Mouse (Mus musculus): ENCODE results near the gene Rffl. TPM values are rescaled to one million over a fixed set of nuclear protein-coding genes. Genes with fewer than 3 reads are reported as not detected.

The Rffl gene
- polyA plus RNA-seq, 1 experiment from 2014 or later: 12.0 TPM

DNA sequence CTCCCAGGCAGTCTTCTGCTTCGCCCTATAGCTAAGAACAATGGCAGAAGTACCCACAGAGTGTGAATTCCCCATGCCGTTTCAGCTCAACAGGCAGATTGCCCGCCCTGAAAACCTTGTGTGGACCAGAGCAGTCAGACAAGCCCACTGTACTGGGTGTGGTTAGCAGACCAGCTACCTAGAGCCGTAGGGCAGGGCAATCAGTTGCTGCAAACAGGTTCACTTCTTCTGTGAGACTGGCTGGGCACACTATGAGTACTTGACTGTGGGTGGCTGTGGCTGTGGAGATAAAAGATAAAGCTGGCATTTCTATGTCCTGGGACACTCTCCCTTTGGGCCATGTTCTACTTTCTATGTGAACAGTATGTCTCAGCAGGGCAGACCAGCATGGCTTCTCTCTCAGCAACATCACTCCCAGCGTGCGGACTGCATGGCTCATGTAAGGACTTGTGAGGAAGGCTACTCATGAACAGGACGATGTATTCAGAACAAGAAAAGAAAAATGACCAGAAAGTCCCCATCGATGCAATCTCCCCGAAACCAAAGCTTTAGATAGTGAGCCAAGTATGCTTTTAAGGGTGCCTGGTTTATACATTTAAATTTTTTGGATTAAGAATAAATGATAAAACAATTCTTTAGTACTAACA, 15.6 kb downstream of the Rffl start:
- Histone ChIP-seq H3K27me3 (no peaks in the 10 kb centered on the region), H3K4me3 (no peak overlapping the region), H3K4me2 (no peak overlapping the region), H3K9ac (no peak overlapping the region), H3K36me3 (no peaks in the 10 kb centered on the region), H3K27ac (no peak overlapping the region), H3K9me3 (no peaks in the 10 kb centered on the region), H3K4me1 (no peaks in the 10 kb centered on the region)
- no peak for ATAC-seq (ENCODE audit: borderline replicate concordance, extremely low read depth, low FRiP score, low TSS enrichment)
- 64% methylated on average over 9 of the region's 9 CpGs for WGBS

DNA sequence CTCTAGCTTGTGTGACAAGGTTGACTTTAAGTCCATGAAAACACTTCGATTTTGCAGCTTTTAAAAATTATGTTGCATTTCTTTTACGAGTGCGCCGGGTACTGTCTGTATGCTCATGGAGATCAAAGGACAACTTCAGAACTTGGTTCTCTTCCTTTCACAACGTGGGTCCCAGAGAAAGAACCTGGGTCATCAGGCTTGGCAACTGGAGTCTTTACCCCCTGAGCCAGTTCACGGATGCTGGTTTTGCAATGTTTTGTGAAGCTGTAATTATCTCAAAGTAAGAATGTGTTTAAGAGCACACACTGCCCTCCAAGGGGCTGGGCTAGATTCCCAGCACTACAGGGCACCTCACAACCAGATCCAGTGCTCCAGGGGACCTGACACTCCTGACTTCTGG, 16.9 kb downstream of the Rffl start:
- ATAC-seq (ENCODE audit: borderline replicate concordance, extremely low read depth, low FRiP score, low TSS enrichment): no peak
- Histone ChIP-seq H3K36me3 (no peaks in the 10 kb centered on the region), H3K27me3 (no peaks in the 10 kb centered on the region), H3K4me3 (no peak overlapping the region), H3K9me3 (no peaks in the 10 kb centered on the region), H3K27ac (no peak overlapping the region), H3K4me2 (no peak overlapping the region), H3K4me1 (no peaks in the 10 kb centered on the region), H3K9ac (no peak overlapping the region)
- WGBS: 85% methylated on average over 6 of the region's 6 CpGs

DNA sequence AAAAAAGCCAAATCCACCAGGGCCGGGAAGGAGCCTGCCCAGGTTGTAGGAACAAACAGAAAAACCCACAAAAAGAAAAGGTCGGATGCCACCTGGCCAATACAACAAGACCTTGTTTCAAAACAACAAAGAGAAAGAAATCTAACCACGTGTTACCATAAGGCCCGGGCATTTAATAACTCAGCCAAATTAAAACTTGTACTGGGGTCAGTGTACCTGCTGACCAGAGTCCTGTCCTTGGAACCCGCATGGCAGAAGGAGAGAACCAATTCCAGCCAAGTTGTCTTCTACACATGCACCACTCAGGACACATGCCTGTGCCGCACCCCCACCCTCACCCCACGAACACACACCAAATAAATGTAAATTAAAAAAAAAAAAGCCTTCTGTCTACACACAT, 18.1 kb downstream of the Rffl start:
- Histone ChIP-seq H3K9ac (no peak overlapping the region), H3K9me3 (no peaks in the 10 kb centered on the region), H3K4me1 (no peaks in the 10 kb centered on the region), H3K27ac (no peak overlapping the region), H3K36me3 (no peaks in the 10 kb centered on the region), H3K4me3 (no peak overlapping the region), H3K4me2 (no peak overlapping the region), H3K27me3 (no peaks in the 10 kb centered on the region)
- WGBS: 84% methylated on average over 7 of the region's 7 CpGs
- ATAC-seq (ENCODE audit: borderline replicate concordance, extremely low read depth, low FRiP score, low TSS enrichment): no peak

DNA sequence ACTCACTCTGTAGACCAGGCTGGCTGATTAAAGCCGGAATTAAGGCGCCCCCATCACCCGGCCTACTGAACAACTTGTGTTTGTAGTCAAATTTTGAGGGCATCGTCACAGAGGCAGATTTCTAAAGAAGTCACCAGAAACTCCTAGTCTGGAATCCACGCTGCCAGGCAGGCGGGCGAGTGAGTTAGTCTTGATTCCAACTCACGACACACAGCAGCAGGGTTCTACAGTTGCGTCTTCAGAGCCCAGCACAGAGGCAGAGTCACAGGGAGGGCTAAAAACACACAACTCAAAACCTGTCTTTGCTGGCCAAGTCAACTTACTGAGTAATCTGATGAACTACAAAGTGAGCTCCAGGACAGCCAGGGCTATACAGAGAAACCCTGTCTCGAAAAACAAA, 18.5 kb downstream of the Rffl start:
- no peak overlapping the region for H3K4me3 ChIP-seq
- no peak overlapping the region for H3K9ac ChIP-seq
- ATAC-seq (ENCODE audit: borderline replicate concordance, extremely low read depth, low FRiP score, low TSS enrichment): no peak
- H3K36me3 ChIP-seq: no peaks in the 10 kb centered on the region
- no peak overlapping the region for H3K4me2 ChIP-seq
- no peaks in the 10 kb centered on the region for H3K4me1 ChIP-seq
- no peak overlapping the region for H3K27ac ChIP-seq
- 79% methylated on average over 10 of the region's 10 CpGs for WGBS
- no peaks in the 10 kb centered on the region for H3K9me3 ChIP-seq
- no peaks in the 10 kb centered on the region for H3K27me3 ChIP-seq

DNA sequence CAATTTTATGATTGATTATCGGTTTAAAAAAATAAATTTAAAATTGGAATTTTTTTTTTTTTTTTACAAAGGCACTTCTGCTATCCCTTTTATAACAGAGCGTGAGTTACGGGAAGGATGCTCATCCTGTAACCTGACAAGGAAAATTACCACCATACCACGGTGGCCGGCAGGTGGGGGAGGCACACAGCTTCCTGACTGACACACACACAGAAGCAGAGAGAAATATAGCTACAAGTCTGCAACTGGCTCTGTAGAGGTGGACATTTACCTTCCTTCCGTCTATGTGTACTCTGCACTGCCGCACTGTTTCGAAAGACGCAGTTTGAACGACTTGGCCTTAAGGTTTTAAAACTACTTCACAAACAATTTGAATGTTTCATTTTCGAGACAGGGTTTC, 18.9 kb downstream of the Rffl start:
- H3K9me3 ChIP-seq: no peaks in the 10 kb centered on the region
- no peaks in the 10 kb centered on the region for H3K27me3 ChIP-seq
- no peak overlapping the region for H3K4me2 ChIP-seq
- no peaks in the 10 kb centered on the region for H3K4me1 ChIP-seq
- no peak for ATAC-seq (ENCODE audit: borderline replicate concordance, extremely low read depth, low FRiP score, low TSS enrichment)
- H3K36me3 ChIP-seq: no peaks in the 10 kb centered on the region
- no peak overlapping the region for H3K27ac ChIP-seq
- no peak overlapping the region for H3K9ac ChIP-seq
- no peak overlapping the region for H3K4me3 ChIP-seq
- WGBS: 76% methylated on average over 11 of the region's 11 CpGs

DNA sequence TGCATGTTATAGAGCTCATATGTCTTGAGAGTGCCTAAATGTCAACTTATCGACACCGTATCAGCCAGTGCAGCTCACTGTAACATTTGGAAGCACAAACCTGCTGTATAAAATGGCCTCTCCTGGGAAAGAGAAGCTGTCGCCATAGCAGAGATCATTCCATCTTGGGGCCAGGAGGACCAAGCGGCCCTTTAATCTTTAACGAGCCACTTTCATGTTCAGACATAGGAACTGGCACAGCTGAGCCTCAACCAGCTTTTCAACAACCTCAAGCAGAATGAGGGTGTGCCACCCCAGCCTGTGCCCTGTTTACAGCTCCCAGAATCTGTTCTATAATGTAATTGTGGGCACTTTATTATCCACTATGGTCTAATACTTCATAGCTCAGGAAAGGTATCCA, 20.8 kb downstream of the Rffl start:
- 68% methylated on average over 5 of the region's 5 CpGs for WGBS
- no peak overlapping the region for H3K4me2 ChIP-seq
- ATAC-seq (ENCODE audit: borderline replicate concordance, extremely low read depth, low FRiP score, low TSS enrichment): no peak
- H3K9me3 ChIP-seq: no peaks in the 10 kb centered on the region
- H3K4me1 ChIP-seq: no peaks in the 10 kb centered on the region
- no peak overlapping the region for H3K27ac ChIP-seq
- no peak overlapping the region for H3K9ac ChIP-seq
- H3K36me3 ChIP-seq: no peaks in the 10 kb centered on the region
- no peaks in the 10 kb centered on the region for H3K27me3 ChIP-seq
- no peak overlapping the region for H3K4me3 ChIP-seq

DNA sequence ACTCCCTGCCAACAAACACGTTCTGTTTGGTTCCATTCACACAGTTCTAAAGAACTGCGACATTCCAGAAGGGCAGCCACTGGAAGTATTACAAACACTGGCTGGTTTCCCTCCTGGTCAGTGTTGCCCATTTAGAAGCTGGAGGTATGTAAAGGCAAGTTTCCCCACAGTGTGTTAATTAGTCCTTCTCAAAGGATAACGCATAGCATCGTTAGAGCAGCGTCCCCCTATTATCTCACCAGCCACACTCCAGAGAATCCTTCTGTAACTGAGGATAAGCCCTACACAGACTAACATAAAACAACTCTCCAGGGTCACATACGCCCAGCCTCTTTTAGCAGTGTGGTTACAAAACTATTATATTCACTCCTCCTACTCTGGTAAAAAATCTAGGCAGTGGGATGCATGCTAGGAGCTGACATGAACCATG, 23.4 kb downstream of the Rffl start:
- Histone ChIP-seq H3K9me3 (no peaks in the 10 kb centered on the region), H3K4me2 (no peak overlapping the region), H3K27me3 (no peaks in the 10 kb centered on the region), H3K36me3 (no peaks in the 10 kb centered on the region), H3K27ac (no peak overlapping the region), H3K9ac (no peak overlapping the region), H3K4me3 (no peak overlapping the region), H3K4me1 (no peaks in the 10 kb centered on the region)
- WGBS: 48% methylated on average over 6 of the region's 6 CpGs
- ATAC-seq (ENCODE audit: borderline replicate concordance, extremely low read depth, low FRiP score, low TSS enrichment): no peak

DNA sequence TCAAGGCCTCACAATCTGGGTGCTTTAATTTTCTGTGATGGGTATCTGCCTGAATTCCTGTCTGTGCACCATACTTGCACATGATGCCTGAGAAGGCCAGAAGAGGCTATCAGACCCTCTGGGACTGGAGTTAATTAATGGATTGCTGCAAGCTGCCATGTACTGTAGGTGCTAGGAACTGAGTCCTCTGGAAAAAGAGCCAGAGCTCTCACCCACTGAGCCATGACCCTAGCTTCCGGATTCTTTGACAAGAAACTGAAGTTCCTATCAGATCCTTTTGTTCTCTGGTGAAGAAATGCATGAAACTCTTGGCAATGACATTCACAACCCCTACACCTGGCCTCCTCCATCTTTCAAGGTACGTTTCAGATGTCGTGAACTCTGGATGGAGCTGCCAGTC, 24.1 kb downstream of the Rffl start:
- no peak overlapping the region for H3K4me2 ChIP-seq
- H3K27me3 ChIP-seq: no peaks in the 10 kb centered on the region
- H3K4me3 ChIP-seq: no peak overlapping the region
- no peaks in the 10 kb centered on the region for H3K4me1 ChIP-seq
- 74% methylated on average over 3 of the region's 3 CpGs for WGBS
- no peaks in the 10 kb centered on the region for H3K9me3 ChIP-seq
- H3K27ac ChIP-seq: no peak overlapping the region
- no peak overlapping the region for H3K9ac ChIP-seq
- no peaks in the 10 kb centered on the region for H3K36me3 ChIP-seq
- no peak for ATAC-seq (ENCODE audit: borderline replicate concordance, extremely low read depth, low FRiP score, low TSS enrichment)

DNA sequence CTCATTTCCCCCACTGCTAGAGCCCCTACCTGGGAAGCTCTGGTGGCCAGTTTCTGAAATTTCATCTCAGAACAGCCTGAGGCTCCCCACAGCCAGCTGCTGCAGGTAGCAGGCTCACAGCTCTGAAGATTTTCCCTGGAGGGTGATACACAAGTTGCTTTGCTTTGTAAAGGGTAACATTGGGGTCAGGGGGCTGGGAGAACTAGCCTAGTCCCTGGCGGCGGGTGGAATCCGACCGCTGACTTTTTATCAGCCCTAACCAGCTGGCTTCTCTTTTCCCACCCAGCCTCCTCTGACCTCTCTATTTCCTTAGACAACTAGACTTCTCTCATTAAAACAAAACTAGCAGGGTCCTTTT, 25.0 kb downstream of the Rffl start:
- Histone ChIP-seq H3K4me1 (no peaks in the 10 kb centered on the region), H3K4me3 (no peak overlapping the region), H3K36me3 (no peaks in the 10 kb centered on the region), H3K27me3 (no peaks in the 10 kb centered on the region), H3K9me3 (no peaks in the 10 kb centered on the region), H3K4me2 (peak overlapping the region; percentile 26), H3K9ac (no peak overlapping the region), H3K27ac (no peak overlapping the region)
- ATAC-seq (ENCODE audit: borderline replicate concordance, extremely low read depth, low FRiP score, low TSS enrichment): no peak
- 14% methylated on average over 4 of the region's 4 CpGs for WGBS

DNA sequence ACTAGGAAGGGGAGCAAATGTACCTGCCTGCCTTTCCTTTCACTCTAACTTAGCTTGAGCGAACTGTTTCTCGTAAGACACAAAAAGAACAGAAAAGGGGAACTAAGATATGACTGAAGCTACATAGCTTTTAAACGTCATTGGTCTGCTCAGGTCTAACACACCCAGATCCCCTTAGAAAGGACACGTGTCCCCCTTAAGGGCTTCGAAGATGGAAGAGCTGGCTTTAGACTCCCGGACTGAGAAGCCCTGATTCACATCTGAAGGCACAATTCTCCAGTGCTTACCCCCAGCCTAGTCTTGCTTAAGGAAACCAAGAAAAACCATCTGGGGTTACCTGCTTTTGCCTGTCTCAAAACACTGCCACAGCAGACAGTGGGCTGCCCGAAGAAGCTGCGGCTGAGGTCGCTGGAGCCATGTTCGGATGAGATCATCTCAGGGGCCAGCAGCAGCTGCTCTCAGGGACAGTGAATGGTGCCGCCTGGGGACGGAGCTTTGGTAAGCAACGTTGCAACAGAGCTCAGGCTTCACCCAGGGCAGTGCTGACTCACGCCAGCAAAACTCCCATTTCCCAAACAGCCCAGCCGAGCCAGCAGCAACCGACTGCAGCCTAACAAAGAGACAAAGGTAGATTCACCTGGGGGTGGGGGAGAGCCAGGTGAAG, 25.5 kb downstream of the Rffl start:
- H3K4me3 ChIP-seq: no peak overlapping the region
- no peaks in the 10 kb centered on the region for H3K36me3 ChIP-seq
- 25% methylated on average over 16 of the region's 16 CpGs for WGBS
- peak; percentile 66; the same call in 1 of the 2 replicates for ATAC-seq (ENCODE audit: borderline replicate concordance, extremely low read depth, low FRiP score, low TSS enrichment)
- H3K4me1 ChIP-seq: no peaks in the 10 kb centered on the region
- H3K9me3 ChIP-seq: no peaks in the 10 kb centered on the region
- peak overlapping the region; percentile 26 for H3K4me2 ChIP-seq
- H3K27ac ChIP-seq: no peak overlapping the region
- H3K9ac ChIP-seq: no peak overlapping the region
- H3K27me3 ChIP-seq: no peaks in the 10 kb centered on the region

DNA sequence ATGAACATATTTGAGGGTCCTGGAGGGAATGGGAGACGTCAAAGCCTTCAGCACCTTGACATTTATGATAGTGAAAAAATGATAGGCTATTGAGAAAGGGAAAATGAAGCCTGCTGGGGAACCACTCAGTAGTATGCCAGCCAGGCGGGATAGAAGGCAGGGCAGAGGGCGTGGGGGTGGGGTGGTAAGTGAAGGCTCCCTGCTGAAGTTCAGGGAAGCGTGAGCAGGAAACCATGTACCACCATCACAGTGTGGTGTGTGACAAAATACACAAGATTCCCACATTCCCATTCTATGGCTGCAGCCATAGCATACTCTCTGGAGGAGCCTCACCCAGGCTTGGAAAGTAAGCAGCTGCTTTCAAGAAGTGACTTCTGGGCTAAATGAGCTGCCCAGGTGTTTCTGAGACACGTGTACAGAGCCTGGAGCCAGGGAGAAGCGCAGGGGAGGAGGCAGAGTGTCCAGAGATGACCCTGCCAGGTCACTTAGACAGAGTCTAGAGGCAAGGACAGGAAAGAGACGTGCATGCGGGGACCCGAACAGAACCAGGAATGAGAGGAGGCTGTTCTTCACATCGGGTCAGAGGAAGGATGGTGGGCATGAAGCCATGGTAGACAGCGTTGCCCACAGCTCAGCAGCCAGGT, 26.1 kb downstream of the Rffl start:
- H3K9ac ChIP-seq: no peak overlapping the region
- WGBS: 67% methylated on average over 11 of the region's 11 CpGs

DNA sequence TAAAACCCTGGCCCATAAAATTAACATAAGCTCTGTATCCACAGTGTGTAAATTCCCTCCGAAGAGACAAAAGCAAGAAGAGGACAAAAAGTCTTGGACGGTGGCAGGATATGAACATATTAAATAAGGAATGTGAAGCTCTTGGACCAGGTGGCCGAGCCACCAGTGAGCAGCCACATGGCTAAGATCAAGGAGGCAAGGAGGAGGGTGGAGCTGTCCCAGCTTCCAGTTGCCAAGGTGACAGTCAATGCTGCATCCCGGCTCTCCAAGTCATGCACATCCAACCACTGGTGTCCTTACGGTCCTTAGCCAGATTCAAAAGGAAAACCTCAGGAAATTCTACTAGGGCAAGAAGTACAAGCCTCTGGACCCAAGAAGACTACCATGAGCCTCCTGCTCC, 32.5 kb downstream of the Rffl start:
- Histone ChIP-seq H3K9ac (no peak overlapping the region), H3K4me3 (no peak overlapping the region), H3K4me2 (no peak overlapping the region), H3K27ac (no peak overlapping the region), H3K36me3 (no peaks in the 10 kb centered on the region), H3K9me3 (no peaks in the 10 kb centered on the region), H3K27me3 (no peaks in the 10 kb centered on the region), H3K4me1 (no peaks in the 10 kb centered on the region)
- no peak for ATAC-seq (ENCODE audit: borderline replicate concordance, extremely low read depth, low FRiP score, low TSS enrichment)
- 56% methylated on average over 5 of the region's 5 CpGs for WGBS

More for the DNA sequence above, 26.1 kb downstream of the Rffl start:
- Histone ChIP-seq H3K4me1 (no peaks in the 10 kb centered on the region), H3K4me2 (no peak overlapping the region), H3K4me3 (no peak overlapping the region), H3K9me3 (no peaks in the 10 kb centered on the region), H3K36me3 (no peaks in the 10 kb centered on the region), H3K27ac (no peak overlapping the region), H3K27me3 (no peaks in the 10 kb centered on the region)
- no peak for ATAC-seq (ENCODE audit: borderline replicate concordance, extremely low read depth, low FRiP score, low TSS enrichment)
